Mouse (Mus musculus): ENCODE results near the gene Cep19. TPM values are rescaled to one million over a fixed set of nuclear protein-coding genes. Genes with fewer than 3 reads are reported as not detected.

Gene Cep19
- polyA plus RNA-seq, 3 experiments from 2014 or later: 32.4 to 45.8 (median 43.7) TPM

GRCm38 (mm10) chr16:32144592-32144991, 45.0 kb downstream of the Cep19 start:
- ATAC-seq: no peak

GRCm38 (mm10) chr16:32147589-32148207, 48.1 kb downstream of the Cep19 start:
- ATAC-seq: no peak

DNA sequence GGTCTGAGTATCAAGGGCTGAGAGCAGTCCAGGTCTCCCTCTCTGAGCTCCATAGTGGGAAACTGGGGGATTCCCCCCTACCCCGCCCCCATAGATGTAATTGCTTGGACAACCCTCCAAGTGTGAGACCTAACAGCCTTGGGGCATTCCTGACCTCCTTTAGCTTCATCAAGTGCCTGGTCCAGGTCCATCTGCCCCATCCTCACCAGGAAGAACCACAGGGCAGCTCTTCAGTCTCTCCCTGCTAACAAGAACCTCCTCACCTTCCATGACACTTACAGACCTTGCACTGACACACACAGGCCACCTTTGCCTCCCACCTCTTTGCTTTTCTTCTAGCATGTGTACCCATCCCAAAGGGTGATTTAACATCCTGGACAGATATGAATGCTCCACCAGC, 54.4 kb downstream of the Cep19 start:
- ATAC-seq: no peak

DNA sequence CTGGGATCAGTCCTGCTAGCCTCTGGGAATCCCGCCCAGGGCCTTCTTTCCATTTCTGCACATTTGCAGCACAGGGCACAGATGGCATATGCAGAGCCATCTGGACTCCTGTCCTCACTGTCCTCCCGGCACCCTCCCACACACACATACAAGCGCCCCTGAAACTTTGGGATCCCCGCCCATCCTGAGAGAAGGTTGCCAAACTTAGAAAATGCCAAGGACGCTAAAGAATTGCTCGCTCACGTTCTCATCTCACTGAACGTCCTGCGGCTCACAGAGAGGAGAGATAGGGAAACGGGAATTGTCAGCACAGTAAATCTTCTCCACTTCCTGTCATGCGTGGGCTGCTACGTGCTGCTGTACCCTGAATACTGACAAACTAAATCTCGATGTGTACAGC, 54.8 kb downstream of the Cep19 start:
- no peak for ATAC-seq

- ATAC-seq: no peak
Measured at GRCm38 (mm10) chr16:32156719-32157118, 57.1 kb downstream of the Cep19 start.

DNA sequence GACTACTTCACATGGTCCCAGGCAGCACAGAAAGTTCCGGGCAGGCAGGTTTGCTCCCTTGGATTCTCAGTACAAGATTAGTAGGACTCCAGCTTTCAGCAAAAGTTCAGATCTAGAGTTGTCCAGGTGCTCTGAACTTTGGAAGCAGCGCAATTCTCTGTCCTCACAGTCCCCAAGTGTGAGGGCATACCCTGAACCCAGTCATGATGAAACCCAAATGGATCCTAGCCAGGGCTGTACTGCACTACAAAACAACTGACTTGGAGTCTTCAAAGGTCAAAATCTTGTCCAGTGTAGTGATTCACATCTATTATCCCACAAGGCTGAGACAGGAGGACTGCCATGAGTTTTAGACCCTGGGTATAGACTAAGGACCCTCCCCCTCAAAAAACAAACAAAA, 57.8 kb downstream of the Cep19 start:
- ATAC-seq: no peak

Other genes starting within 250 kb of the Cep19 start
- gene Meltf, start 221.0 kb upstream of the Cep19 start, polyA plus RNA-seq (2017; shearing (Covaris generic)): not detected
- gene Pigz, start 165.9 kb upstream of the Cep19 start, polyA plus RNA-seq (2017; shearing (Covaris generic)): under 1 TPM in 1 of 3 experiments, not detected in 2; 0.36 TPM
- gene 0610012G03Rik, start 151.3 kb upstream of the Cep19 start, polyA plus RNA-seq (2017; shearing (Covaris generic)): 10 to 100 TPM in 1 of 3 experiments, 1 to 10 TPM in 1, under 1 TPM in 1; 0.54 to 12.2 (median 3.0) TPM
- 10 to 100 TPM; 27.3 to 45.9 (median 35.4) TPM for gene Ncbp2, start 151.3 kb upstream of the Cep19 start, polyA plus RNA-seq (2017; shearing (Covaris generic))
- gene Senp5, start 96.5 kb upstream of the Cep19 start, polyA plus RNA-seq (2017; shearing (Covaris generic)): 10 to 100 TPM; 11.1 to 12.7 (median 12.3) TPM
- 10 to 100 TPM; 60.2 to 67.4 (median 63.4) TPM for gene Pak2, start 20.5 kb upstream of the Cep19 start, polyA plus RNA-seq (2017; shearing (Covaris generic))
- gene Pigx, start 60 bp upstream of the Cep19 start, polyA plus RNA-seq (2017; shearing (Covaris generic)): 100 to 1,000 TPM; 117 to 133 (median 130) TPM
- gene Nrros, start 65.8 kb downstream of the Cep19 start, polyA plus RNA-seq (2017; shearing (Covaris generic)): 10 to 100 TPM; 42.7 to 71.0 (median 53.2) TPM
- gene Bex6, start 80.0 kb downstream of the Cep19 start, polyA plus RNA-seq (2017; shearing (Covaris generic)): under 1 TPM in 2 of 3 experiments, not detected in 1; 0.38 to 0.63 TPM
- gene Fbxo45, start 147.4 kb downstream of the Cep19 start, polyA plus RNA-seq (2017; shearing (Covaris generic)): 1 to 10 TPM; 5.1 to 5.7 (median 5.5) TPM
- gene Wdr53, start 147.4 kb downstream of the Cep19 start, polyA plus RNA-seq (2017; shearing (Covaris generic)): 10 to 100 TPM; 16.3 to 19.8 (median 16.7) TPM
- gene Smco1, start 171.7 kb downstream of the Cep19 start, polyA plus RNA-seq (2017; shearing (Covaris generic)): not detected
- 10 to 100 TPM in 2 of 3 experiments, 1 to 10 TPM in 1; 7.9 to 11.2 (median 10.6) TPM for gene Rnf168, start 177.7 kb downstream of the Cep19 start, polyA plus RNA-seq (2017; shearing (Covaris generic))
- gene Ubxn7, start 232.5 kb downstream of the Cep19 start, polyA plus RNA-seq (2017; shearing (Covaris generic)): 10 to 100 TPM; 10.3 to 21.6 (median 16.3) TPM

Measured in inflammation-experienced regulatory T-cells, adult 6 months (primary cell).